Mouse (Mus musculus) limb, embryonic 12.5 days (tissue): ENCODE data around the gene Sema6b. TPM values are rescaled to one million over a fixed set of nuclear protein-coding genes. Genes with fewer than 3 reads are reported as not detected.
A peak's percentile ranks its signal among the peaks of the same experiment; 100 is the strongest.

ENCODE experiments used
- ATAC-seq: fragments of 200-750 bp; cut with Nextera tagmentation; 2 replicates; pipeline ENCODE4 v1.8.0; 2017; ENCODE audit warnings: low read depth, moderate TSS enrichment; ENCODE audit not compliant: insufficient number of reproducible peaks, insufficient read depth, low FRiP score, low TSS enrichment
- H3K27ac ChIP-seq: fragments of 300-500 bp; sonication (generic); 2 replicates; pipeline ENCODE4 v1.5.1; 2016; ENCODE audit warnings: mild to moderate bottlenecking, moderate library complexity
- H3K27me3 ChIP-seq: fragments of 300-500 bp; sonication (generic); 2 replicates; pipeline ENCODE4 v1.6.1; 2016; ENCODE audit warnings: mild to moderate bottlenecking, moderate library complexity
- H3K36me3 ChIP-seq: fragments of 300-500 bp; sonication (generic); 2 replicates; pipeline ENCODE4 v1.6.1; 2016; ENCODE audit warnings: mild to moderate bottlenecking, moderate library complexity
- H3K4me1 ChIP-seq: fragments of 300-500 bp; sonication (generic); replicated peaks from 2 replicates; pipeline ENCODE4 v1.6.1; 2016
- H3K4me2 ChIP-seq: fragments of 300-500 bp; sonication (generic); 2 replicates; pipeline ENCODE4 v1.6.1; 2016; ENCODE audit warnings: mild to moderate bottlenecking, moderate library complexity
- H3K4me3 ChIP-seq: fragments of 300-500 bp; sonication (generic); replicated peaks from 2 replicates; pipeline ENCODE4 v1.5.1; 2016; ENCODE audit warnings: mild to moderate bottlenecking
- H3K9ac ChIP-seq: fragments of 300-500 bp; sonication (generic); replicated peaks from 2 replicates; pipeline ENCODE4 v1.6.1; 2016; ENCODE audit warnings: mild to moderate bottlenecking, moderate library complexity
- H3K9me3 ChIP-seq: fragments of 300-500 bp; sonication (generic); 2 replicates; pipeline ENCODE4 v1.6.1; 2016; ENCODE audit warnings: mild to moderate bottlenecking, moderate library complexity
- WGBS: fragments of 180-500 bp; shearing (Covaris S2); methylation state at CpG from one replicate; pipeline ENCODE4 v1.1.7; 2016; 5-methylcytosine and 5-hydroxymethylcytosine counted together
- polyA plus RNA-seq: library from polyadenylated mRNA; unstranded; fragments of >200 nt; fragmentation: Nextera tagmentation; extraction: Ambion mirVana; gene quantifications from 2 replicates; pipeline ENCODE4 v1.2.1, GENCODE M21; 2016

The Sema6b gene
- polyA plus RNA-seq, 1 experiment from 2014 or later, result 3.1 TPM

DNA sequence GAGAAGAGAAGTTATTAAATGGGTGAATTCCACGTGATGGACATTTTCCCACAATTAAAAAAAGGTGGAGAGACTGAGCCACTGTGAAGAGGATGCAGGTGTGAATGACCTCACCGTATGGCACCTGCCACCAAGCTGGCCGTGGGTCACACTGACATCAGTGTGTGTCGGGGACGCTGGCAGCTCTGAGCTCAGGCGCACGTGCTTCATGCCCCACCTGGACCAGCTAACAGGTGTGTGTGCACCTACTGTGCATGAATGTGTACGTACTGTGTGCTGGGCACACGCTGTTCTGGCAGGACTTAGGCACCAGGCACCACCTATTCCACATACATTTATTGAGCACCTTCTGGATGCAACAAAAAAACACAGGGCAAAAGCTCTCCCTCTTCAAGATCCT is 4.4 kb upstream of the Sema6b start:
- whole genome bisulfite sequencing, result 66% methylated on average over 9 of the region's 9 CpGs

DNA sequence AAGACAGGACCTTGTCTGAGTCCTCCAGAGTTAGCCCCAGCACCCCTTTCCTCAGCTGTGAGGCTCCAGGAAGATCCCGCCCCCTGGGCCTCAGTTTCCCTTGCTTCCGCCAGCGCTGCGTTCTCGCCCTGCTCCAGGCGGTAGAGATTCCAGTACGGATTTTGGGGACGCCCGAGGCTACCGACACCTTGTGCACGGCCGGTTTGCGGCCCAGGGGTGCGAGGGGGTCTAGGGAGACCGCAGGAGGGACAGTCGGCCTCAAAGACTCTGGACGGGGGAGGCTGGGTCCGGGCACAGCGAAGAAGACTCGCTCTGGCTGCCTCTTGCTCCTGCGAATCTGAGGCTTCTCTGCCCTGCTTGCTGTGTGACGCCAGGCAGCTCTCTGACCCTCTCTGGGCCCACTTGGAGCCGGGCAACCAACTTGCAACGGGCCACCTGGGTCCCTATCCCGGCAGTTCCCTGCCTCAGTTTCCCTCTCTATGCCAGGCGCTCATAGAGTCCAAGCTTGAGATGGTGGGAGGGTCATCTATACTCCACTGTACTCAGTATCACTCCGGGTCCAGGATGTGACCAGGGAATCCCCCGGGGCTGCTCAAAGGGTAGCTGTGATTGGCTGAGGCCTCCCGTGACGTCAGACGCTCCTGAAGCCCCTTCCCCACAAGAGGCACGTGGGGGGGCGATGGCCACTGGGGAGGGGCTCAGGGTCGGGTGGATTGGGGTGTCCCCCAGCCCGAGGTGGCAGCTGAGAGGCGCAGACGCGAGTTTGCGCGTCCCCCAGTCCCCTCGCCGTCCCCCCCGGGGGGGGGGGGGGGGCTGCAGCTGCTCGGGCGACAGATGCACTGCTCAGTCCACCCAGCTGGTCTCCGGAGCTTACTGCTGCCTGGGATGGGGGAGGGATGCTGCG is 1.8 kb upstream of the Sema6b start:
- Histone ChIP-seq H3K9me3 (no peaks in the 10 kb centered on the region), H3K9ac (peak overlapping the region; percentile 40), H3K4me2 (peak overlapping the region; percentile 65), H3K36me3 (no peaks in the 10 kb centered on the region), H3K4me3 (peak overlapping the region; percentile 36), H3K4me1 (peaks cover 29% of the 10 kb centered on the region), H3K27me3 (peaks cover 100% of the 10 kb centered on the region), H3K27ac (no peak overlapping the region)
- 1% methylated on average over 45 of the region's 47 CpGs for WGBS
- ATAC-seq, result peak; percentile 17; the same call in 1 of the 2 replicates

More for the DNA sequence above, 4.4 kb upstream of the Sema6b start:
- H3K9ac ChIP-seq, result no peak overlapping the region
- H3K9me3 ChIP-seq, result no peaks in the 10 kb centered on the region
- ATAC-seq, result no peak
- H3K27me3 ChIP-seq, result peaks cover 100% of the 10 kb centered on the region
- no peak overlapping the region for H3K4me3 ChIP-seq
- no peak overlapping the region for H3K4me2 ChIP-seq
- H3K27ac ChIP-seq, result no peak overlapping the region
- no peaks in the 10 kb centered on the region for H3K36me3 ChIP-seq
- H3K4me1 ChIP-seq, result peaks cover 30% of the 10 kb centered on the region

DNA sequence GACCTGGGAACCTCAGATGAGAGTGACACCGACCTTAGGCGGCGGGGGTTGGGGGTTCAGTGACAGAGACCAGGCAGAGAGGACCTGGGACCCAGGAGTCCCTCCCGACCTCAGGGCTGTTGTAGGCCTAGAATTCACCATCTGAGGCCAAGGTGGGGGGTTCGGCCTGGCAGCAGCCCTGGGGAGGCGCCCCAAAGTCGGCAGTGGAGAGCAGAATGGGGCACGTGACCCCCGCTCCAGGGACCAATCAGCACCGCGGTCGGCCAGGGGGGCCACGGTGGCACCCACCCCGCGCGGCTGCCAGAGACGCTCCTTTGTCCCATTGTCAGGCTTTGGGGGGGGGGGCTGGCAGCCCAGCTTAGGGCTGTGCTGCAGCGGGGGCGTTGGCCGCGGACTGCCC is 788 bp downstream of the Sema6b start:
- H3K9ac ChIP-seq, result peak overlapping the region; percentile 67
- H3K9me3 ChIP-seq, result no peaks in the 10 kb centered on the region
- H3K27me3 ChIP-seq, result peaks cover 92% of the 10 kb centered on the region
- H3K4me2 ChIP-seq, result peak overlapping the region; percentile 98
- 9% methylated on average over 18 of the region's 21 CpGs for WGBS
- ATAC-seq, result no peak
- H3K27ac ChIP-seq, result no peak overlapping the region
- peak overlapping the region; percentile 74 for H3K4me3 ChIP-seq
- no peaks in the 10 kb centered on the region for H3K36me3 ChIP-seq
- peaks cover 31% of the 10 kb centered on the region for H3K4me1 ChIP-seq

DNA sequence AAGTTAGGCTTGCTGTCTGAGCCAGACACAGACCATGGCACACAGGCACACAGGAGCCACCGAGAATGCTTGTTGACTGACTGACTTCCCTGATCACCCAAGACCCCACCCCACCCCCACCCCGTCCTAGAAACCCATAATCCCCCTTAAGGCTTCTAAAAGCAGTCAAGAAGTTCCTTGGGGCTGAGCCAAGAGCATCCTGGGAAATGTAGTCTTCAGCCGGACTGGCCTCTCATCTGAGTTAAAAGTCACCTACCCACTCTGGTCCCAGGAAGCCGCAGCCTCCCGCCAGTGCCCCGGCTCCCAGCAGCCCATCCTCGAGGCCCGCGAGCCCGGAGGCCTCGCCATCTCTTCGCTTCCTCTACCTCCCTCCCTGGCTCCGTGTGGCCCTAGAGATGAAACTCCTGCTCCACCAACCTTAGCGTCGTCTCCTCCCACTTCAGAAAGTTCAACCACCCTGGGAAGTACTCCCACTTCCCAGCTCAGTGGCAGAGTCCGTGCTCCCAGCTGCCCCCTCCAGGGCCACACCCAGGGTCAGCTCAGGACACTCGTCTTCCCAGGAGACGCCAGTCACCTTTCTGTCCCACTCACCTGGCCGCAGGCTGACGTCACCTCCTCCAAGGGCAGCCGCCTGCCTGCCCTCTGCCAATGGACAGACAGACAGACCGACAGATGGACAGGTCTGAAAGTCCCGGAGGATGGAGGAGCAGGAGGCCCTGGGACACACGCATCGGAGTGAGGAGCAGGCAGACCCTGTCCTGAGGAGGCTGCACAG is 2.1 kb downstream of the Sema6b start:
- no peaks in the 10 kb centered on the region for H3K36me3 ChIP-seq
- no peak for ATAC-seq
- peaks cover 79% of the 10 kb centered on the region for H3K27me3 ChIP-seq
- peak overlapping the region; percentile 35 for H3K4me2 ChIP-seq
- WGBS, result 18% methylated on average over 25 of the region's 25 CpGs
- H3K9ac ChIP-seq, result no peak overlapping the region; the same call in 1 of the 2 replicates
- peak overlapping the region; percentile 74 for H3K4me3 ChIP-seq
- H3K4me1 ChIP-seq, result peaks cover 39% of the 10 kb centered on the region
- no peaks in the 10 kb centered on the region for H3K9me3 ChIP-seq
- H3K27ac ChIP-seq, result no peak overlapping the region

DNA sequence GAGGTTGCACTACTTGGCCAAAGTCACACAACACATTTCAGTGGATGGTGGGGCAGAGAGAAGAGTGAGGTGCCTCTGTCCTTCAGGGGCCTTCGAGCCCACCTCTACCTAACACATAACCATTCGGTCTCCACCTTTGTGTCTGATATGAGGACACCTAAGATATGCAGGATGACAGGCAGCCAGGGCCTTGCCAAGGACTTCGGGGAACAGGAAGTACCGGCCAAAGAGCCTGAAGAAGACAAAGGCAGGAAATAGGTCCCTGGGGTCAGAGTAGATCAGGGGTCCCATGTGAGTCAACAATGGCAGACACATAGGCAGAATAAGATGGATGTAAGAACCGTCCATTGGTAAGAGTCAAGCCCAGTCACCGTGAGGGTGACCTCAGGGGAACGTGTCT is 3.6 kb downstream of the Sema6b start:
- Histone ChIP-seq H3K27me3 (peaks cover 64% of the 10 kb centered on the region), H3K4me2 (no peak overlapping the region), H3K4me1 (peaks cover 28% of the 10 kb centered on the region), H3K9me3 (no peaks in the 10 kb centered on the region), H3K27ac (no peak overlapping the region), H3K36me3 (no peaks in the 10 kb centered on the region), H3K4me3 (no peak overlapping the region), H3K9ac (no peak overlapping the region)
- WGBS, result 87% methylated on average over 7 of the region's 7 CpGs
- no peak for ATAC-seq

DNA sequence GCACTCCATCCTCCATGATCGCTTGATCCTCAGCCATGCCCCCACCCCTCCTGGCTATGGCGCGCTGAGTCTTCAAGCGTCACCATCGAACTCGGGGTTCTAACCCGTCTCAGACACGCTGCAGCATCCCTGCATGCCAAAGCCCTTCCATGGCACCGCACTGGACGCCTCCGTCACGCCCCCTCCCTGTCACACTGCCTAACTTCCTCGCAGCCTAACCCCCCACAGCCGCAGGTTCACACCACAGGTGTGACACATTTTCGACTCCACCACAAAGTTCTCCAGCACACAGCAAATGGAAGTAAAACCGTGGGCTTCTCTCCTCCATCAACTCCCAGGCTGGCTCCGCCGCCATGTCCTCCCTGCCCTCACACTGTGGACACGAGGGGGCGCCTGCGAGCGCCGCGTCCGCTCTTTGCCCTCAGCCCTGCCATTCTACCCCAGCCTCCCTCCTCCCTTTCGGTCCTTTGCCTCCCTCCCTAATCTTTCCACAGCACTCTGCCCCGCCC is 5.6 kb downstream of the Sema6b start:
- peak overlapping the region; percentile 26 for H3K4me3 ChIP-seq
- H3K9me3 ChIP-seq, result 0 out of 2 replicates have a peak, but pooled peaks cover 5% of the 10 kb centered on the region
- H3K36me3 ChIP-seq, result no peaks in the 10 kb centered on the region
- H3K9ac ChIP-seq, result peak overlapping the region; percentile 13
- no peak overlapping the region for H3K27ac ChIP-seq
- ATAC-seq, result no peak
- 2% methylated on average over 27 of the region's 27 CpGs for WGBS
- peaks cover 44% of the 10 kb centered on the region for H3K27me3 ChIP-seq
- peaks cover 20% of the 10 kb centered on the region for H3K4me1 ChIP-seq
- peak overlapping the region; percentile 62 for H3K4me2 ChIP-seq

DNA sequence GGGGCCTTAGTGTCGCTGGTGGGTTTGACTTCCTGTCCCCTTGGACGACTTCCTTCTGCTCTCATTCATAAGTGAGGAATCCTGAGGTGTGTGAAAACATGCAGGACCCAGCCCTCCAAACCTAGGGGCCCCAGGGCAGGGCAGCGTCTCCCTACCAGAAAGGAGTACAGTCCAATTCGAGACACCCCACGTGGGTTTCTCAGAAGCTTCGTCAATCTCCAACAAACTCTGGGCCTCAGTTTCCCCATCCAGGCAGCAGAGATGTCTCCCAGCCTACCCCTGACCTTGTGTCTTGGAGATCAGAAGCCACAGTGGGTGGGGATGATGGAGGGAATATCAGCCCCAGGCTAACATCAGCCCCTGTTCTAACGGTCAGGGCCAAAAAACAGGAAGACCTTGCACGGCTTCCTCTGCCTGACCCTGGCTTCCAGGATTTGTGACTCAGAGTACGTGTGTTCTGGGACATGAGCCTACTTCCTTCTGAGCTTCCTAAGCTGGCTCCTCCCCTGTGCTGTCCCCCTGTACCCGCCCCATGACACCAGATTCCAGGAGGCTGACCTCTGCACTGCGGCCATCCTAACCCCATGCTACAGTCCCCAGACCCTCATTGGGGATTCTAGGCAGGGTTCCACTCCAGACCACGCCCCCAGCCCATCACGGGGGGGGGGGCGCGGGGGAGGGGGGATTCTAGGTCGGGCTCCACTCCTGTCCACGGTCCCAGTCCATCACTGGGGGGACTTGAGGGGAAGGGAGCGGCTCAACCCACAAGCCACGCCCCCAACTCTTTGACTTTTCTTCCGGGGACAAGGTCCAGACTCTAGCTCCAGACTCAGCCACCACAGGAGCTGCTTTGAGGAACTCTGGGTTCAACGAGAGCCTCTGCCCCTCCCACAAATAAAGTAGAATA is 6.4 kb downstream of the Sema6b start:
- peak overlapping the region; percentile 26 for H3K4me3 ChIP-seq
- 18% methylated on average over 20 of the region's 21 CpGs for WGBS
- H3K4me1 ChIP-seq, result peaks cover 17% of the 10 kb centered on the region
- peaks cover 36% of the 10 kb centered on the region for H3K27me3 ChIP-seq
- peak overlapping the region; percentile 13; the same call in 1 of the 2 replicates for H3K9ac ChIP-seq
- H3K36me3 ChIP-seq, result no peaks in the 10 kb centered on the region
- H3K9me3 ChIP-seq, result 0 out of 2 replicates have a peak, but pooled peaks cover 5% of the 10 kb centered on the region
- 0 out of 2 replicates have a peak, but pooled peaks have one; percentile 3 for ATAC-seq
- H3K27ac ChIP-seq, result peak overlapping the region; percentile 23; the same call in 1 of the 2 replicates
- H3K4me2 ChIP-seq, result peak overlapping the region; percentile 62

DNA sequence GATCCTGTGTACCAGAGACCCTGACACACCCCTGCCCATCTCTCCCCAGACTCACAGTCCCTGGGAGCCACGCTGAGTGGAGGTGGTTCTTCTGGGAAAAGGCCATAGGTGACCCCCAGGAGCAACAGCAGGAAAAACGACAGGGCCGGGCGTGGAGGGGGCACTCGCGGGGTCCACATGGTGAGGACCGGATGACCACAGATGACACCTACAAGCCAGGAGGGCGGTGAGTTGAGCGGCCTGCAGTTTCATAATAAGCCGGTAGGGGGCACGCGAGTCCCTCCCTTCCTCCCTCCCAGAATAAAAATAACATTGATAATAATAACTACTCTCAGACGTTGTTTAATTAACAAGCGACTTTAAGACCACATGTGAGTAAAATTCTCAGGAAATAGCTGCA is 7.5 kb downstream of the Sema6b start:
- Histone ChIP-seq H3K9me3 (0 out of 2 replicates have a peak, but pooled peaks cover 5% of the 10 kb centered on the region), H3K4me3 (no peak overlapping the region), H3K27ac (no peak overlapping the region), H3K4me2 (no peak overlapping the region), H3K36me3 (no peaks in the 10 kb centered on the region), H3K4me1 (peaks cover 13% of the 10 kb centered on the region), H3K27me3 (peaks cover 25% of the 10 kb centered on the region), H3K9ac (no peak overlapping the region)
- WGBS, result 5% methylated on average over 14 of the region's 14 CpGs
- no peak for ATAC-seq

DNA sequence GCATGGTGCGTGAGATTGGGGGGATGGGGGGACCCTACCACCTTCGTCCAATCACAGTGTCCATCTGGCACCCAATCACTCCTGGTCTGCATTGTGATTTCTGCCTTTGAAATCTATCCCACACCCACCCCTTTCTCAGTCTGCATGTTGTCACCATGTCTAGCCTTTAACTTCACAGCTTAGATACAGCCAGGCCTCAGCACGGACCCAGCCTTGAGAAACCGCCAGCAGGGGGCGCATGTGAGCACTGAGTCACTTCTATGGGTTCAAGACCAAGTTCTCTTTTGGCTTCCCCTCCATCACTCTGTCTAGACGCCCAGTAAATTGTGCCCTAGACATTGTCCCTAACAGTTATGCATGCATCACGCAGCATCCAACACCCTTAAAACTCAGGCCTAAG is 8.3 kb downstream of the Sema6b start:
- Histone ChIP-seq H3K9me3 (0 out of 2 replicates have a peak, but pooled peaks cover 5% of the 10 kb centered on the region), H3K27ac (no peak overlapping the region), H3K9ac (no peak overlapping the region), H3K4me1 (peaks cover 13% of the 10 kb centered on the region), H3K36me3 (no peaks in the 10 kb centered on the region), H3K4me2 (no peak overlapping the region), H3K27me3 (peaks cover 17% of the 10 kb centered on the region), H3K4me3 (no peak overlapping the region)
- ATAC-seq, result no peak
- 45% methylated on average over 7 of the region's 7 CpGs for WGBS

DNA sequence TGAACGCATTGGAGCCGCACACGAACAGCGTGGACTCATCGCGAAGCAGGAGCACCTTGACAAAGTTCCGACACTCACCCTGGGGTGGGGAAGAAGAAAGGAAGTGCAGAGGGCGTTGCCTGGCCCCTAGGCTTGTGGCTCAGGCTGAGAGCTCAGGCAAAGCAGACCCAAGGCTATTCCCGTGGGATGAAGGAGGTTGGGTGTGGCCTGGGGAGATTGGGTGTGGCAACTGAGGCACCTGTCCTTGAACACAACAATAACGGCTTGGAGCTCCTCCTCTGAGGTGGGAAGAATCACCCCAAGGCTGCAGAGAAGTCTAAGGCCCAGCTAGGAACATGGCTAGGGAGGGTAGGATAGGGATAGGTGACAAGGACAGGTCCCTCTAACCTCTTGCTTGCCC is 9.0 kb downstream of the Sema6b start:
- Histone ChIP-seq H3K4me1 (peaks cover 13% of the 10 kb centered on the region), H3K4me2 (no peak overlapping the region), H3K9me3 (0 out of 2 replicates have a peak, but pooled peaks cover 5% of the 10 kb centered on the region), H3K9ac (no peak overlapping the region), H3K36me3 (no peaks in the 10 kb centered on the region), H3K27ac (no peak overlapping the region), H3K27me3 (peaks cover 12% of the 10 kb centered on the region), H3K4me3 (no peak overlapping the region)
- no peak for ATAC-seq
- WGBS, result 88% methylated on average over 10 of the region's 10 CpGs
